Mouse (Mus musculus) adrenal gland, adult 18-20 months (tissue): ENCODE results near the gene Kif26b. TPM values are rescaled to one million over a fixed set of nuclear protein-coding genes. Genes with fewer than 3 reads are reported as not detected.

Experiments used
- DNase-seq, 2 experiments: peaks; one replicate each; pipeline ENCODE4 v3.0.0; 2021 to 2022; ENCODE audit warnings: low spot score in 2 of 2
- total RNA-seq, 2 experiments: library from RNA; stranded (reverse); gene quantifications; 1 replicate in 1 of 2; 2 replicates in 1 of 2; pipeline ENCODE4 v1.2.3; 2021

The Kif26b gene
- total RNA-seq, 2 experiments from 2014 or later, result 2.7 to 4.4 TPM

DNA sequence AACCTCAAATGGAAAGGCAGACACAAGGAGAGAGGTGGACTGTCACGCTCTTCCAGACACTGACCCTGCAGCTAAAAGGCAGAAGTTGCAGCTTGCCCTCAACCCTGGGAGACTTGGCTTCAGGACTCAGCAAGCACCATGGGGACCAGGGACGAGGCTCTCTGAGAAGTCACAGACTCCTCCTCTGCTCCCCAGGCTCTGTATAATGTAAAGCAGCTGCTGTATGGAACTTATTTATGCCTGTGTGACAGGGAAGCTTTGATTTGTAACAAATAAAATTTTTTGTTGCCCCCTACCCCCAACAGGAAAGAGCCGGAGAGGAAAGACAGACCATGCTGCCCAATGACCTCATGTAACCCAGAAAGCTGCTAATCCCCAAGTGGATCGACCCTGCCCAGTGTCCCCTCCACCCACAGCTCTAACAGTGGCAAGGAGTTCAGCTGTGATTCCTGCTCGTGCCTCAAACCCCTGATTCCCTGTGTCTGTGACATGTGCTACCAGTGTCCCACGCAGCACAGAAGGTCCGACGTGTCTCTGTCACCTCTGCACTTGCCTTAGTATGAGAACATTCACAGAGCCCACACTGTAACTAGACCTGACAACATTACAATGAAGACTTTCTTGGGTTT, 449.8 kb downstream of the Kif26b start:
- DNase-seq, result no peak

GRCm38 (mm10) chr1:178980185-178980584, 451.3 kb downstream of the Kif26b start:
- DNase-seq, result no peak

DNA sequence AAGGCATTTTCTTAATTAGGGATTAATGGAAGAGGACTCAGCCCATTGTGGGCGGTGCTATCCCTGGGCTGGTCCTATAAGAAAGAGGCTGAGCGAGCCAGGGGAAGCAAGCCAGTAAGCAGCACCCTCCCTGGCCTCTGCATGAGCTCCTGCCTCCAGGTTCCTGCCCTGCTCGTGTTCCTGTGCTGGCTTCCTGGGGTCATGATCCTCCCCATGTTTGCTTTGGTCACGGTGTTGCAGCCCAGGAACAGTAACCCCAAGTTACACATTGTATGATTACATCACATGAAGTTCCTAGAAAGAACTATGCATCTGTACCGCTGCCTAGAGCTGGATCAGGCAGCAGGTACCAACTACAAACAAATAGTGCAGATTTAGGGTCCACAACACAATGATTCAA, 452.7 kb downstream of the Kif26b start:
- DNase-seq, result no peak

DNA sequence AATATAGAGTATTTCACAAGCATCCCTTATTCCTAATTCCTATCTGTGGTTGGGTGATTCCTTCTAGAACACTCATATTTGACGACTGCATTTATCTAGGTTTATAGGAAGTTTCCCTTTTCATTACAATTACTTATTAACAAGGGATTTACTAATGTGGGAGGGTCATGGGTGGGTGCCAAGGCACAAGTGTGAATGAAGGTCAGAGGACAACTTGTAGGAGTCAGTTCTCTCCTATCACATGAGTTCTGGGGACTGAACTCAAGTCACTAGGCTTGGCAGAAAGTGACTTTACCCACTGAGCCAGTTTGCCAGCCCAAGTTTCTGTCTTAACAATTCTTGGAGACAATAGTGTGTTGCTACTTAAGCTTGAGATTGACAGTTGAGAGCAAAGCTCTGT, 459.3 kb downstream of the Kif26b start:
- DNase-seq, result no peak

Other genes starting within 250 kb of the Kif26b start
- gene Cox20, start 210.0 kb upstream of the Kif26b start, total RNA-seq, result 100 to 1,000 TPM in 1 of 2 experiments, 10 to 100 TPM in 1; 88.7 to 117 TPM
- 100 to 1,000 TPM; 341 to 383 TPM for gene Hnrnpu, start 191.3 kb upstream of the Kif26b start, total RNA-seq
- gene Efcab2, start 123.0 kb upstream of the Kif26b start, total RNA-seq, result 1 to 10 TPM; 2.3 to 4.6 TPM